In the genomic region with DNA sequence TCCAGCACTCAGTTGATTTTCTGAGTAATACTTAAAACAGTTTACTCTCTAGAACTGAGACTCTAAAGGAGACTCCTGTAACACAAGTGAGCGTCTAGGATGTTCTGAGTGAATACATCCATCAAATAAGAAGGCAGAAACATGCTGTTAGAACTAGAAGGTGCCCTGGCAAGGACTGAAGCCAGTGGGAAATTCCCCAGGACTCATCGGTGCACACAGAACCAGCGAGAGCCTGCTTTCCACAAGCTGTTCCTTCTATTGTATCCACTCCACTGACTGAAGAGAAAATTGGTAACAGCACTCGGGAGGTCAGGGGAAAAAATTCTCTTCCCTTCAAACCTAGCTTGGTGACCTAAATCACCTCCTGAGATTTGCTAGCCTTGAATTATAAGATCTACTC, we compare ENCODE assay signal across 27 mouse cellular contexts.
"Had no signal": no experiment of that assay in that cellular context is flagged by ENCODE, and none has a peak within 500 bp of the region (broad histone marks: within the 10 kb centered on the region; RNA-seq: fewer than 3 reads in every experiment).

No protein-coding gene starts in this region.

- H3K4me2 ChIP-seq: heart, embryonic 11.5 days; heart, embryonic 13.5 days; heart, embryonic 15.5 days; hindbrain, embryonic 13.5 days; hindbrain, embryonic 15.5 days; kidney, embryonic 15.5 days; limb, embryonic 12.5 days; limb, embryonic 15.5 days; liver, embryonic 12.5 days had no signal

- H3K27me3 ChIP-seq: heart, embryonic 13.5 days; heart, embryonic 15.5 days; hindbrain, embryonic 13.5 days; hindbrain, embryonic 15.5 days; kidney, embryonic 15.5 days; liver, embryonic 12.5 days had no signal

- ATAC-seq: hindbrain, postnatal 0 days; intestine, embryonic 16.5 days; liver, embryonic 12.5 days had no signal

- H3K36me3 ChIP-seq: heart, embryonic 13.5 days; heart, embryonic 15.5 days; hindbrain, embryonic 13.5 days; hindbrain, embryonic 15.5 days; kidney, embryonic 15.5 days; limb, embryonic 12.5 days; limb, embryonic 15.5 days had no signal

- H3K27ac ChIP-seq: heart, adult 2 months; heart, embryonic 13.5 days; heart, embryonic 15.5 days; hindbrain, embryonic 13.5 days; hindbrain, embryonic 15.5 days; hindbrain, postnatal 0 days; kidney, embryonic 15.5 days; kidney, postnatal 0 days; limb, embryonic 15.5 days; liver, embryonic 12.5 days; liver, embryonic 14.5 days had no signal

- H3K9ac ChIP-seq: heart, embryonic 13.5 days; heart, embryonic 15.5 days; hindbrain, embryonic 13.5 days; hindbrain, embryonic 15.5 days; kidney, embryonic 15.5 days; limb, embryonic 12.5 days; limb, embryonic 15.5 days; liver, embryonic 12.5 days; liver, embryonic 14.5 days had no signal

- H3K9me3 ChIP-seq: heart, embryonic 13.5 days; heart, embryonic 15.5 days; hindbrain, embryonic 13.5 days; hindbrain, embryonic 15.5 days; kidney, embryonic 15.5 days; limb, embryonic 12.5 days; limb, embryonic 15.5 days; liver, embryonic 12.5 days had no signal

- DNase-seq: gastrocnemius, postnatal 14 days; gastrocnemius, postnatal 36 days; heart, adult 11 months; heart, adult 2 months; heart, postnatal 14 days; heart, postnatal 36 days; kidney, adult 11 months; kidney, adult 2 months; kidney, adult 9 months; kidney, postnatal 14 days; kidney, postnatal 36 days; layer of hippocampus, adult 9-11 months; layer of hippocampus, postnatal 36 days; left cerebral cortex, postnatal 4 days had no signal

- H3K4me3 ChIP-seq: heart, adult 2 months; heart, embryonic 13.5 days; heart, embryonic 15.5 days; hindbrain, embryonic 13.5 days; hindbrain, embryonic 15.5 days; kidney, embryonic 15.5 days; limb, embryonic 12.5 days; limb, embryonic 15.5 days; liver, embryonic 12.5 days had no signal
